Mouse (Mus musculus): ENCODE results near the gene Pnpla8. TPM values are rescaled to one million over a fixed set of nuclear protein-coding genes. Genes with fewer than 3 reads are reported as not detected.

Gene Pnpla8
- polyA plus RNA-seq, 2 experiments from 2014 or later, result 23.4 to 25.4 TPM

GRCm38 (mm10) chr12:44357881-44358280 is 136.7 kb downstream of the Pnpla8 start:
- ATAC-seq, result no peak

GRCm38 (mm10) chr12:44371076-44371710 is 150.0 kb downstream of the Pnpla8 start:
- ATAC-seq, result no peak

Other genes starting within 250 kb of the Pnpla8 start
- 1 to 10 TPM; 8.7 to 9.0 TPM for gene Dnajb9, start 11.0 kb upstream of the Pnpla8 start, polyA plus RNA-seq (2017; shearing (Covaris generic))
- gene Nrcam, start 107.5 kb downstream of the Pnpla8 start, polyA plus RNA-seq (2017; shearing (Covaris generic)), result under 1 TPM in 1 of 2 experiments, not detected in 1; 0.42 TPM

Measured in activated CD4-positive, CD25-positive, alpha-beta regulatory T cell, adult 4 months (primary cell).